Mouse (Mus musculus): ENCODE results near the gene Npepps. TPM values are rescaled to one million over a fixed set of nuclear protein-coding genes. Genes with fewer than 3 reads are reported as not detected.
A peak's percentile ranks its signal among the peaks of the same experiment; 100 is the strongest.

The Npepps gene
- total and polyA plus RNA-seq, 3 experiments, result 20.5 to 41.6 TPM; not detected in 1

DNA sequence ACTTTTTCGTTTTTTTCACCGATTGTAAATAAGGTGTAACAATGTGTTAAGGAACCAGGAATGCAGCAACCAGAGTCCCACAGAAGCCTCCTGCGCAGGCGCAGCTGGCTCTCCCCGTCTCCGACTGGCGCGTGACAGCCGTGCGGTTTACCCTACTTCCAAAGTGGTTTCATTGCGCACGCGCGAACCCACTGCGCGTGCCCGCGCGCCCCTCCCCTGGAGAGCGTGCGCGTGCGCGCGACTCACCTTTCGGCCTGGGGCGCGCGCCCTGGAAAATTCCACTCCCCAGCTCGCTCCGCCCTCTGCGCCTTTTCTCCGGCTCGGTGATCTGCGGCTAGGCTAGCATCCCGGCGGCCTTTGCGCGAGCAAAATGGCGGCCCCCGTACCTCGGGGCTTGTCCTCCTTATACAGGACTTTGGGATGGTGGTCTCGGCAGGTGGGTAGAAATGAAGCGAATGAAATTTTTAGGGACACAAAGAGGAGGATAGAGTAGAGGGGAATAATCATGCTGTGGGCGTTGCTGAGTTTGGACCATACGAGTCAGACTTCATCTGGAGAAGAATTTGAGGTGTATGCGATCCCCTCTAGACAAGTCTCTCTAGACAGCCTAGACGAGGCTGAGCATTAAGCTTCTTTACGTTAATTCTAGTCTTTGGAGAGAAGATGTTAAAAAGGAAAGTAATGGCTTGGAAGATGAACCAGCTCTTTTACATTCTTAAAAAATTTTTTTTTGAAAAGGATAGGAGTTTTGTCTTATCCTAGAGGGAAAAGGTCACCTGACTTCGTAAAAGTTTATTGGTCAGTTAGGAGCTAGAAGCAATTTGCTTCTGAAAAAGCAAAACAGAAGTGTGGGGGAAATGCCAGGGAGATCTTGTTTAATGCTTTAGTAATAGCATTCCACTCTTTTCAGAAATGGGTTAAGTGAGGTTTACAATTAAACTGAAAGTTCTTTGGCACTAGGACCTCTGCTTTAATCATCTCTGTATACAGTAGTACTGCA, 35.4 kb upstream of the Npepps start, which contains the start of gene Mrpl45 (continued):
- TF ChIP-seq E2F4 (IDR thresholded peaks at IDR 0.05; ENCODE audit: borderline replicate concordance, low read depth, low read length), result 0 out of 2 replicates have a peak, but pooled peaks have one; percentile 25
- no peak for TF ChIP-seq CHD2 (IDR thresholded peaks at IDR 0.05; ENCODE audit: low read length)
- TF ChIP-seq GABPA (IDR thresholded peaks at IDR 0.05; ENCODE audit: low read depth, low read length), result no peak
- peak; percentile 91; the same call in 1 of the 2 replicates for TF ChIP-seq MAZ (IDR thresholded peaks at IDR 0.05; ENCODE audit: low read depth, low read length)
- TF ChIP-seq NELFE (IDR thresholded peaks at IDR 0.05; ENCODE audit: low read depth, low read length), result peak; percentile 91
- TF ChIP-seq ELF1 (IDR thresholded peaks at IDR 0.05; ENCODE audit: low read depth, low read length), result no peak
- peak; percentile 95 for TF ChIP-seq ZMIZ1 (IDR thresholded peaks at IDR 0.05; ENCODE audit: low read depth, low read length)
- TF ChIP-seq HCFC1 (IDR thresholded peaks at IDR 0.05; ENCODE audit: low read depth, low read length), result peak; percentile 90
- TF ChIP-seq BHLHE40 (IDR thresholded peaks at IDR 0.05; ENCODE audit: borderline replicate concordance, low read depth, low read length), result no peak; the same call in 1 of the 2 replicates
- TF ChIP-seq MAFK (IDR thresholded peaks at IDR 0.05; ENCODE audit: borderline replicate concordance, low read depth, low read length), result no peak
- TF ChIP-seq MXI1 (IDR thresholded peaks at IDR 0.05; ENCODE audit: low read depth, low read length), result peak; percentile 74; the same call in 1 of the 2 replicates
- no peak; a peak in 1 of 4 replicates for TF ChIP-seq EP300 (IDR thresholded peaks at IDR 0.05; ENCODE audit: low read depth in 1 of 2, low read length in 2 of 2)

DNA sequence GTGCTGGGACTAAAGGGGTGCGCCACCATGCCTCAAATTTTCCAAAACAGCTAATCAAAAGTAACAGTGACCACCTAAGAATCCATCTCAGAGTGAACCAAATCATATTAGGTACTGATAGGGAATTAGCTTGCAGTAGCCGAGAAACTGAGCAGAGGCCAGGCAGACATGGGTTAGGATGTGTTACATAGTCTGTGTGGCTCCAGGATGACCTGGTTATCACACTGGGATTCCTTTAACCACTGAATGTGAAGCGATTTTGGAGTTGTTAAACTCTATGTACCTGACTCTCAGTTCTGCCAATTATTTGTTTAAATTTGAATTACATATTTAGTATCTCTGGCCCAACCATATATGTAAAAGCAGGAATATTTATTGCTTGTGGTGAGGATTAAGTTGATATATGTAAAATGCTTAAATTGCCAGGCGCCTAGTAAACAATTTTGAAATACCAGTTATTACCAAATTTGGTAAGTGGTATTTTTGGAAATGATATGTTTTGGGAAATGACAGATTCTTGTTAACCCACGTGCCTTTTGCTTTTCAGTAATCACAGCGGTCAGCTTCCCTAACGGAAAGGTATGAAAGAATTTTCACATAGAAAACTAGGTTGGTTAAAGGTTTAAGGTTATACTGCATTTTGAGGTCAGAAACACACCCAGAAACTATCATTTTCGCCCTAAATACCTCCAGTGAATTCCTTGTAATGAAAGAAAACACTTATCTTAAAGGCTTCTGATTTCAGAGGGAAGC, 34.5 kb upstream of the Npepps start:
- peak overlapping the region; percentile 76 for H3K27ac ChIP-seq (ENCODE audit: control insufficient read depth, low read depth, low read length)
- peak overlapping the region; percentile 42 to 48 for H3K4me3 ChIP-seq (ENCODE audit: control insufficient read depth in 1 of 2, insufficient read depth in 1 of 2, low read depth in 2 of 2, low read length in 2 of 2)
- no peaks in the 10 kb centered on the region for H3K27me3 ChIP-seq (ENCODE audit: control insufficient read depth in 1 of 2, insufficient read depth in 2 of 2, low read length in 2 of 2)
- H3K36me3 ChIP-seq (ENCODE audit: control insufficient read depth in 1 of 2, insufficient read depth in 2 of 2, low read length in 2 of 2), result peaks cover 2 to 24% of the 10 kb centered on the region in 2 experiments; a peak in 3 of 4 replicates
- TF ChIP-seq ZNF384 (IDR thresholded peaks at IDR 0.05; ENCODE audit: low read depth, low read length) (peak; percentile 46), ZMIZ1 (IDR thresholded peaks at IDR 0.05; ENCODE audit: low read depth, low read length) (0 out of 2 replicates have a peak, but pooled peaks have one; percentile 45), MXI1 (IDR thresholded peaks at IDR 0.05; ENCODE audit: low read depth, low read length) (0 out of 2 replicates have a peak, but pooled peaks have one; percentile 59), ELF1 (IDR thresholded peaks at IDR 0.05; ENCODE audit: low read depth, low read length) (no peak)
- peaks cover 0 to 19% of the 10 kb centered on the region in 2 experiments; a peak in 3 of 4 replicates for H3K4me1 ChIP-seq (ENCODE audit: control insufficient read depth in 1 of 2, insufficient read depth in 2 of 2, low read length in 2 of 2)
- peaks cover 5% of the 10 kb centered on the region for H3K79me2 ChIP-seq (ENCODE audit: control insufficient read depth, insufficient read depth, low read length, poor library complexity)
- H3K9ac ChIP-seq (ENCODE audit: control insufficient read depth, low read depth, low read length, poor library complexity, severe bottlenecking), result peak overlapping the region; percentile 76
- DNase-seq (ENCODE audit: low read depth, low spot score), result peak; percentile 58
- no peaks in the 10 kb centered on the region for H3K9me3 ChIP-seq (replicated peaks; ENCODE audit: insufficient read depth, low read length)

Data from MEL (cell line).